9 mouse cellular contexts compared by ENCODE assay signal in genomic region chr12:75352410-75352809, GRCm38 (mm10). TPM values are rescaled to one million over a fixed set of nuclear protein-coding genes. Genes with fewer than 3 reads are reported as not detected.
DNase-seq lines count a peak whose midpoint lies in the region; ATAC-seq and TF ChIP-seq lines count a peak whose summit lies in the region.
"Had no signal": no experiment of that assay in that cellular context is flagged by ENCODE, and none has a peak within 500 bp of the region (broad histone marks: within the 10 kb centered on the region; RNA-seq: fewer than 3 reads in every experiment).

No protein-coding gene starts in this region.

- H3K27ac ChIP-seq in limb, embryonic 12.5 days: 0 out of 2 replicates have a peak overlapping the region, but pooled peaks have one; percentile 17
- no peak overlapping the region for H3K27ac ChIP-seq in limb, embryonic 10.5 days
- no peak overlapping the region; the same call in 1 of the 2 replicates for H3K27ac ChIP-seq in heart, embryonic 15.5 days
- H3K27ac ChIP-seq in stomach, postnatal 0 days (replicated peaks): peak overlapping the region; percentile 71
- no peak overlapping the region for H3K27ac ChIP-seq in liver, postnatal 0 days (ENCODE audit: low read depth)
- H3K27ac ChIP-seq in forebrain, postnatal 0 days (ENCODE audit: low read depth, low read length): no peak overlapping the region
- no peak overlapping the region for H3K27ac ChIP-seq in hindbrain, embryonic 12.5 days
- H3K27ac ChIP-seq: midbrain, embryonic 10.5 days had no signal

- no peaks in the 10 kb centered on the region for H3K36me3 ChIP-seq in limb, embryonic 12.5 days
- no peaks in the 10 kb centered on the region for H3K36me3 ChIP-seq in limb, embryonic 10.5 days
- no peaks in the 10 kb centered on the region for H3K36me3 ChIP-seq in heart, embryonic 15.5 days
- H3K36me3 ChIP-seq in stomach, postnatal 0 days (ENCODE audit: control insufficient read depth, insufficient read depth, low read length): no peaks in the 10 kb centered on the region
- no peaks in the 10 kb centered on the region for H3K36me3 ChIP-seq in liver, postnatal 0 days (replicated peaks; ENCODE audit: insufficient read depth, low read length)
- no peaks in the 10 kb centered on the region for H3K36me3 ChIP-seq in forebrain, postnatal 0 days (ENCODE audit: insufficient read depth)
- no peaks in the 10 kb centered on the region for H3K36me3 ChIP-seq in hindbrain, embryonic 12.5 days
- H3K36me3 ChIP-seq: midbrain, embryonic 10.5 days had no signal

- H3K4me2 ChIP-seq in limb, embryonic 12.5 days: no peak overlapping the region
- H3K4me2 ChIP-seq in heart, embryonic 15.5 days: no peak overlapping the region
- peak overlapping the region; percentile 34 for H3K4me2 ChIP-seq in stomach, postnatal 0 days (replicated peaks; ENCODE audit: low read depth)
- H3K4me2 ChIP-seq in liver, postnatal 0 days (ENCODE audit: low read depth, low read length): no peak overlapping the region
- no peak overlapping the region for H3K4me2 ChIP-seq in forebrain, postnatal 0 days (ENCODE audit: low read depth)
- no peak overlapping the region for H3K4me2 ChIP-seq in hindbrain, embryonic 12.5 days (replicated peaks)

- no peak for TF ChIP-seq CTCF in stomach, postnatal 0 days (IDR thresholded peaks at IDR 0.05; ENCODE audit: low read depth)
- TF ChIP-seq CTCF in liver, postnatal 0 days (IDR thresholded peaks at IDR 0.05; ENCODE audit: low read depth): no peak
- TF ChIP-seq CTCF in forebrain, postnatal 0 days (IDR thresholded peaks at IDR 0.05; ENCODE audit: low read depth): no peak

- no peak for ATAC-seq in limb, embryonic 12.5 days (ENCODE audit: insufficient number of reproducible peaks, insufficient read depth, low FRiP score, low TSS enrichment, low read depth)
- 0 out of 2 replicates have a peak, but pooled peaks have one; percentile 47 for ATAC-seq in heart, embryonic 15.5 days (replicated peaks; ENCODE audit: insufficient number of reproducible peaks, insufficient read depth, low FRiP score, low read depth)
- peak; percentile 70; the same call in 1 of the 2 replicates for ATAC-seq in stomach, postnatal 0 days (ENCODE audit: low FRiP score, low TSS enrichment)
- no peak for ATAC-seq in liver, postnatal 0 days
- ATAC-seq in forebrain, postnatal 0 days: no peak
- ATAC-seq in hindbrain, embryonic 12.5 days (ENCODE audit: low FRiP score): no peak

- DNase-seq in limb, embryonic 10.5 days (ENCODE audit: low spot score): no peak
- peak; percentile 70 to 78 for DNase-seq in kidney, postnatal 4 days
- peak; percentile 57 for DNase-seq in stomach, postnatal 0 days (ENCODE audit: low spot score)
- DNase-seq in liver, postnatal 0 days: no peak
- DNase-seq in forebrain, postnatal 0 days: no peak

- WGBS in limb, embryonic 12.5 days: 34% methylated on average over 6 of the region's 6 CpGs
- 67% methylated on average over 6 of the region's 6 CpGs for WGBS in limb, embryonic 10.5 days
- 33% methylated on average over 6 of the region's 6 CpGs for WGBS in heart, embryonic 15.5 days
- 16% methylated on average over 6 of the region's 6 CpGs for WGBS in stomach, postnatal 0 days
- 64% methylated on average over 6 of the region's 6 CpGs for WGBS in liver, postnatal 0 days (ENCODE audit: insufficient replicate concordance)
- 38% methylated on average over 6 of the region's 6 CpGs for WGBS in forebrain, postnatal 0 days
- WGBS in hindbrain, embryonic 12.5 days: 69% methylated on average over 6 of the region's 6 CpGs

- TF ChIP-seq EP300 in stomach, postnatal 0 days (optimal IDR thresholded peaks at IDR 0.05): no peak
- no peak for TF ChIP-seq EP300 in liver, postnatal 0 days (IDR thresholded peaks at IDR 0.05; ENCODE audit: low read depth)

- H3K9me3 ChIP-seq in limb, embryonic 12.5 days: no peaks in the 10 kb centered on the region
- H3K9me3 ChIP-seq in limb, embryonic 10.5 days (replicated peaks): no peaks in the 10 kb centered on the region
- no peaks in the 10 kb centered on the region for H3K9me3 ChIP-seq in heart, embryonic 15.5 days (replicated peaks)
- H3K9me3 ChIP-seq in stomach, postnatal 0 days (ENCODE audit: control insufficient read depth, low read length): no peaks in the 10 kb centered on the region
- no peaks in the 10 kb centered on the region for H3K9me3 ChIP-seq in liver, postnatal 0 days (ENCODE audit: low read length)
- H3K9me3 ChIP-seq in forebrain, postnatal 0 days (ENCODE audit: low read length): no peaks in the 10 kb centered on the region
- no peaks in the 10 kb centered on the region for H3K9me3 ChIP-seq in hindbrain, embryonic 12.5 days (replicated peaks)
- H3K9me3 ChIP-seq: midbrain, embryonic 10.5 days had no signal

- H3K9ac ChIP-seq in limb, embryonic 12.5 days (replicated peaks): no peak overlapping the region
- no peak overlapping the region for H3K9ac ChIP-seq in heart, embryonic 15.5 days
- no peak overlapping the region; the same call in 1 of the 2 replicates for H3K9ac ChIP-seq in stomach, postnatal 0 days (ENCODE audit: low read length)
- H3K9ac ChIP-seq in liver, postnatal 0 days (replicated peaks): no peak overlapping the region
- no peak overlapping the region for H3K9ac ChIP-seq in forebrain, postnatal 0 days
- no peak overlapping the region for H3K9ac ChIP-seq in hindbrain, embryonic 12.5 days

- no peaks in the 10 kb centered on the region; the same call in 1 of the 2 replicates for H3K4me1 ChIP-seq in limb, embryonic 12.5 days (replicated peaks)
- H3K4me1 ChIP-seq in limb, embryonic 10.5 days: no peaks in the 10 kb centered on the region
- H3K4me1 ChIP-seq in heart, embryonic 15.5 days (replicated peaks): 0 out of 2 replicates have a peak, but pooled peaks cover 4% of the 10 kb centered on the region
- H3K4me1 ChIP-seq in stomach, postnatal 0 days (replicated peaks; ENCODE audit: control insufficient read depth, insufficient read depth): no peaks in the 10 kb centered on the region; the same call in 1 of the 2 replicates
- H3K4me1 ChIP-seq in liver, postnatal 0 days (ENCODE audit: insufficient read depth): no peaks in the 10 kb centered on the region
- H3K4me1 ChIP-seq in forebrain, postnatal 0 days (ENCODE audit: insufficient read depth): no peaks in the 10 kb centered on the region
- H3K4me1 ChIP-seq in hindbrain, embryonic 12.5 days: no peaks in the 10 kb centered on the region

- H3K27me3 ChIP-seq in limb, embryonic 12.5 days: no peaks in the 10 kb centered on the region
- H3K27me3 ChIP-seq in limb, embryonic 10.5 days (ENCODE audit: low read depth, poor library complexity, severe bottlenecking): no peaks in the 10 kb centered on the region
- no peaks in the 10 kb centered on the region for H3K27me3 ChIP-seq in heart, embryonic 15.5 days
- H3K27me3 ChIP-seq in stomach, postnatal 0 days (ENCODE audit: control insufficient read depth, insufficient read depth, low read length): no peaks in the 10 kb centered on the region
- H3K27me3 ChIP-seq in liver, postnatal 0 days (ENCODE audit: insufficient read depth, low read length): no peaks in the 10 kb centered on the region
- H3K27me3 ChIP-seq in forebrain, postnatal 0 days (ENCODE audit: insufficient read depth, low read length): no peaks in the 10 kb centered on the region
- H3K27me3 ChIP-seq in hindbrain, embryonic 12.5 days: no peaks in the 10 kb centered on the region

- H3K4me3 ChIP-seq in limb, embryonic 12.5 days (replicated peaks): no peak overlapping the region
- no peak overlapping the region for H3K4me3 ChIP-seq in limb, embryonic 10.5 days
- no peak overlapping the region for H3K4me3 ChIP-seq in heart, embryonic 15.5 days
- H3K4me3 ChIP-seq in stomach, postnatal 0 days (ENCODE audit: low read depth, low read length): no peak overlapping the region
- H3K4me3 ChIP-seq in liver, postnatal 0 days (ENCODE audit: low read depth, low read length): no peak overlapping the region
- no peak overlapping the region for H3K4me3 ChIP-seq in forebrain, postnatal 0 days (ENCODE audit: low read depth, low read length)
- no peak overlapping the region for H3K4me3 ChIP-seq in hindbrain, embryonic 12.5 days
- H3K4me3 ChIP-seq: midbrain, embryonic 10.5 days had no signal

RNA-seq across cellular contexts. Expression of gene Rhoj, which starts 44.3 kb away (rescaled TPM):
- polyA plus RNA-seq in limb, embryonic 12.5 days (2016; fragmentation: Nextera tagmentation; extraction: Ambion mirVana): 32.7 and 33.0 TPM in 2 replicates
- polyA plus RNA-seq in limb, embryonic 10.5 days (2016; fragmentation: Nextera tagmentation; extraction: Ambion mirVana): 13.1 and 24.2 TPM in 2 replicates
- polyA plus RNA-seq in heart, embryonic 15.5 days (2015; fragmentation: Nextera tagmentation; extraction: Ambion mirVana): 50.6 and 50.7 TPM in 2 replicates
- 41.2 and 43.0 TPM in 2 replicates for polyA plus RNA-seq in stomach, postnatal 0 days (2015; fragmentation: Nextera tagmentation; extraction: Ambion mirVana)
- polyA plus RNA-seq in liver, postnatal 0 days (2015; fragmentation: Nextera tagmentation; extraction: Ambion mirVana): 6.8 and 7.2 TPM in 2 replicates
- total RNA-seq in forebrain, postnatal 0 days (2014; rRNA removed): 10.2 and 11.4 TPM in 2 replicates
- 11.8 and 11.9 TPM in 2 replicates for polyA plus RNA-seq in forebrain, postnatal 0 days (2015; fragmentation: Nextera tagmentation; extraction: Ambion mirVana)
- polyA plus RNA-seq in hindbrain, embryonic 12.5 days (2016; fragmentation: Nextera tagmentation; extraction: Ambion mirVana): 44.0 and 47.3 TPM in 2 replicates

Comparison
In these comparisons a context has a peak if more than half of its experiments do, and no peak if none do; other contexts are left out.
1. H3K27ac ChIP-seq: peak in limb, embryonic 12.5 days (single experiment) and stomach, postnatal 0 days (single experiment); none in limb, embryonic 10.5 days (single experiment), heart, embryonic 15.5 days (single experiment), liver, postnatal 0 days (single experiment), forebrain, postnatal 0 days (single experiment) and hindbrain, embryonic 12.5 days (single experiment).
2. ATAC-seq: peak in heart, embryonic 15.5 days (single experiment) and stomach, postnatal 0 days (single experiment); none in limb, embryonic 12.5 days (single experiment), liver, postnatal 0 days (single experiment), forebrain, postnatal 0 days (single experiment) and hindbrain, embryonic 12.5 days (single experiment).
3. DNase-seq: peak in kidney, postnatal 4 days (2 of 2) and stomach, postnatal 0 days (single experiment); none in limb, embryonic 10.5 days (single experiment), liver, postnatal 0 days (single experiment) and forebrain, postnatal 0 days (single experiment).